Mouse (Mus musculus): ENCODE measurements at regions not wholly inside any gene's neighbourhood (a gene's known extent, or its start where the extent isn't known, plus 50 kb on each side); places are given as distances from the start of the nearest gene placed in this dataset.

- peak; percentile 16 for DNase-seq (ENCODE audit: low spot score)
- WGBS, result 60% methylated on average over 5 of the region's 5 CpGs
These were observed 242.2 kb upstream of the Atp5g3 start for GRCm38 (mm10) chr2:74153247-74153850.

GRCm38 (mm10) chr2:74152534-74153246 lies 241.6 kb upstream of the Atp5g3 start:
- no peaks in the 10 kb centered on the region for H3K36me3 ChIP-seq (replicated peaks; ENCODE audit: control insufficient read depth, insufficient read depth, low read length)
- TF ChIP-seq CTCF (IDR thresholded peaks at IDR 0.05; ENCODE audit: low read depth) (no peak), EP300 (IDR thresholded peaks at IDR 0.05; ENCODE audit: low read depth) (no peak)
- ATAC-seq (ENCODE audit: insufficient read depth, low read depth) (no peak), DNase-seq (ENCODE audit: low spot score) (no peak)
- H3K9ac ChIP-seq (replicated peaks; ENCODE audit: low read depth, low read length), result no peak overlapping the region
- WGBS, result 73% methylated on average over 8 of the region's 8 CpGs
- H3K4me3 ChIP-seq (ENCODE audit: low read depth, low read length), result no peak overlapping the region
- H3K27me3 ChIP-seq (ENCODE audit: control insufficient read depth, insufficient read depth, low read length), result no peaks in the 10 kb centered on the region
- no peak overlapping the region for H3K4me2 ChIP-seq (ENCODE audit: low read depth, low read length)
- no peaks in the 10 kb centered on the region for H3K9me3 ChIP-seq (replicated peaks; ENCODE audit: control insufficient read depth, low read length)
- H3K4me1 ChIP-seq (ENCODE audit: control insufficient read depth, insufficient read depth), result peaks cover 12% of the 10 kb centered on the region
- no peak overlapping the region for H3K27ac ChIP-seq (ENCODE audit: low read depth)

More at GRCm38 (mm10) chr2:74153247-74153850, 242.2 kb upstream of the Atp5g3 start:
- ATAC-seq (ENCODE audit: insufficient read depth, low read depth), result no peak
- Histone ChIP-seq H3K4me1 (ENCODE audit: control insufficient read depth, insufficient read depth) (peaks cover 12% of the 10 kb centered on the region), H3K9me3 (replicated peaks; ENCODE audit: control insufficient read depth, low read length) (no peaks in the 10 kb centered on the region), H3K9ac (replicated peaks; ENCODE audit: low read depth, low read length) (no peak overlapping the region), H3K4me2 (ENCODE audit: low read depth, low read length) (no peak overlapping the region), H3K4me3 (ENCODE audit: low read depth, low read length) (no peak overlapping the region), H3K27me3 (ENCODE audit: control insufficient read depth, insufficient read depth, low read length) (no peaks in the 10 kb centered on the region), H3K27ac (ENCODE audit: low read depth) (no peak overlapping the region), H3K36me3 (replicated peaks; ENCODE audit: control insufficient read depth, insufficient read depth, low read length) (no peaks in the 10 kb centered on the region)
- TF ChIP-seq CTCF (IDR thresholded peaks at IDR 0.05; ENCODE audit: low read depth) (no peak), EP300 (IDR thresholded peaks at IDR 0.05; ENCODE audit: low read depth) (no peak)

GRCm38 (mm10) chr2:74147193-74147592 lies 236.1 kb upstream of the Atp5g3 start:
- Histone ChIP-seq H3K9ac (replicated peaks; ENCODE audit: low read depth, low read length) (no peak overlapping the region), H3K4me3 (ENCODE audit: low read depth, low read length) (no peak overlapping the region), H3K9me3 (replicated peaks; ENCODE audit: control insufficient read depth, low read length) (no peaks in the 10 kb centered on the region), H3K27me3 (ENCODE audit: control insufficient read depth, insufficient read depth, low read length) (no peaks in the 10 kb centered on the region), H3K27ac (ENCODE audit: low read depth) (no peak overlapping the region), H3K4me1 (ENCODE audit: control insufficient read depth, insufficient read depth) (no peaks in the 10 kb centered on the region), H3K36me3 (replicated peaks; ENCODE audit: control insufficient read depth, insufficient read depth, low read length) (no peaks in the 10 kb centered on the region), H3K4me2 (ENCODE audit: low read depth, low read length) (no peak overlapping the region)
- DNase-seq (ENCODE audit: low spot score) (no peak), ATAC-seq (ENCODE audit: insufficient read depth, low read depth) (no peak)
- TF ChIP-seq EP300 (IDR thresholded peaks at IDR 0.05; ENCODE audit: low read depth) (no peak), CTCF (IDR thresholded peaks at IDR 0.05; ENCODE audit: low read depth) (no peak)
- WGBS, result 57% methylated on average over 4 of the region's 4 CpGs

GRCm38 (mm10) chr2:74136624-74137003 lies 225.5 kb upstream of the Atp5g3 start:
- ATAC-seq (ENCODE audit: insufficient read depth, low read depth) (0 out of 2 replicates have a peak, but pooled peaks have one; percentile 33), DNase-seq (ENCODE audit: low spot score) (no peak)
- Histone ChIP-seq H3K27ac (ENCODE audit: low read depth) (no peak overlapping the region), H3K36me3 (replicated peaks; ENCODE audit: control insufficient read depth, insufficient read depth, low read length) (no peaks in the 10 kb centered on the region), H3K9me3 (replicated peaks; ENCODE audit: control insufficient read depth, low read length) (no peaks in the 10 kb centered on the region), H3K4me3 (ENCODE audit: low read depth, low read length) (no peak overlapping the region), H3K27me3 (ENCODE audit: control insufficient read depth, insufficient read depth, low read length) (no peaks in the 10 kb centered on the region), H3K9ac (replicated peaks; ENCODE audit: low read depth, low read length) (no peak overlapping the region), H3K4me2 (ENCODE audit: low read depth, low read length) (no peak overlapping the region), H3K4me1 (ENCODE audit: control insufficient read depth, insufficient read depth) (no peaks in the 10 kb centered on the region)
- WGBS, result 25% methylated on average over 9 of the region's 9 CpGs
- TF ChIP-seq EP300 (IDR thresholded peaks at IDR 0.05; ENCODE audit: low read depth) (no peak), CTCF (IDR thresholded peaks at IDR 0.05; ENCODE audit: low read depth) (no peak)

- ATAC-seq (ENCODE audit: insufficient read depth, low read depth), result no peak
- WGBS, result 47% methylated on average over 15 of the region's 15 CpGs
- Histone ChIP-seq H3K4me1 (ENCODE audit: control insufficient read depth, insufficient read depth) (no peaks in the 10 kb centered on the region), H3K36me3 (replicated peaks; ENCODE audit: control insufficient read depth, insufficient read depth, low read length) (no peaks in the 10 kb centered on the region), H3K27me3 (ENCODE audit: control insufficient read depth, insufficient read depth, low read length) (no peaks in the 10 kb centered on the region), H3K27ac (ENCODE audit: low read depth) (no peak overlapping the region), H3K9me3 (replicated peaks; ENCODE audit: control insufficient read depth, low read length) (no peaks in the 10 kb centered on the region), H3K4me3 (ENCODE audit: low read depth, low read length) (no peak overlapping the region), H3K4me2 (ENCODE audit: low read depth, low read length) (no peak overlapping the region), H3K9ac (replicated peaks; ENCODE audit: low read depth, low read length) (no peak overlapping the region)
- no peak for DNase-seq (ENCODE audit: low spot score)
- TF ChIP-seq CTCF (IDR thresholded peaks at IDR 0.05; ENCODE audit: low read depth), result no peak
- no peak for TF ChIP-seq EP300 (IDR thresholded peaks at IDR 0.05; ENCODE audit: low read depth)
These were observed 225.0 kb upstream of the Atp5g3 start for GRCm38 (mm10) chr2:74135963-74136623.

Data from heart, postnatal 0 days (tissue).